Mouse (Mus musculus) right cerebral cortex, postnatal 10 days (tissue): ENCODE data around the gene Siah1b.
A peak's percentile ranks its signal among the peaks of the same experiment; 100 is the strongest.

Experiments
- DNase-seq, 2 experiments: peaks; one replicate each; pipeline ENCODE4 v3.0.0; 2021; ENCODE audit warnings: low spot score in 2 of 2

Gene Siah1b

GRCm38 (mm10) chrX:164076040-164076775 is at the start of gene Siah1b:
TSS of gene Siah1b (minus strand) at chrX:164076493.
- DNase-seq = peak; percentile 95 to 96

DNA sequence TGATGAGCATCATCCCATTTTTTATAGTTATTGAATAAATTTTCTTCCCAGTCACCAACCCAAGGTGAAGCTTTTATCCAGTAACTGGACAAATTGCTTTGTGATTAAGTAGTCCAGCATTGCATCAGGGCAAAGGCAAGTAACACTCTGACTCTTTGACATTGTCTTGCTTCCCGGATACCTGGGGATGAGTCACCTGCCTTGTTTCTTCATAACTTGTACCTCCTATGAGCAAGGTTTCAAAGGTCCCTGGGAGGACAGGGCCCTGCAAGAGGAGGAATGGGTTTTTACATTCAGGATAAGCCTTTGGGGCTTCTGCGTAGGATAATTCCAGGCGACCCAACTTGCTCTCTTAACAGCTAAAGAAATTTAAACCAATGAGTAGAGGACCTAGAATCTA is 47.6 kb upstream of the Siah1b start:
- DNase-seq = no peak

DNA sequence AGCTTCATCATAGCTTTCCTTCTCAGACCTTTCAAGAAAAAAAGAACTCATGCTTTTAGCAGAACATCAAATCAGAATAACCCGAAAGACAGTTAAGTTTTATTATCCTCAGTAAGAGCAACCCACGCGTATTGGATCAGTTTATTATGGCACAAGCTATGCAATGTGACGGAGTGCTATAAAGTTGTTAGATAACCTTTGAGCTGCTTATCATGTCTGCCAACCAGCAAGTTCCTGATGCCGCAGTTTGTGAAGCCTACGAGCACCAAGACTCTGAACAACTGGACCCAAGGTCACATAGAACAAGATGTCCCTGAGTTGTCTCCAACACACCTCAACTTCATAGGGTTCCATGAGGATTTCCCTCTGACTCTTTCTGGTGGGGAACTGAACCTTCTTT is 37.5 kb upstream of the Siah1b start:
- DNase-seq = no peak

DNA sequence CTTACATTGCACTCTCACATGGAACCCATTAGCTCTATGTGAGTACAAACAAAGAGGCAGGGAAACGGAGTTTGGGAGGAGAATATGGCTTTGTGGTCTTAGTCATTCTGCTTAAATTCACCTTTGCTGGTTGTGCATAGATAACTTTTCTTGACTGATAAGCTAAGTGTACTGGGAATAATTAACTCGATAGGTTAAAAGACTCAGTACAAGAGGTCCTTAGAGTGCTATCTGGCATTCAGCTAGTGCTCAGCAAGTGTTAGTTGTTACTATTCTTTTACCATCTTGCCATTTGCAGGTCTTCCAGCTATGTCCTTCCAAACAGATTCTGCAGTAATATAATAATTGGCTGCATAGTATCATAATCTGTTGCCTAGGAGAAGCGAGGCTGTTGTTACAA is 34.9 kb upstream of the Siah1b start:
- no peak for DNase-seq

DNA sequence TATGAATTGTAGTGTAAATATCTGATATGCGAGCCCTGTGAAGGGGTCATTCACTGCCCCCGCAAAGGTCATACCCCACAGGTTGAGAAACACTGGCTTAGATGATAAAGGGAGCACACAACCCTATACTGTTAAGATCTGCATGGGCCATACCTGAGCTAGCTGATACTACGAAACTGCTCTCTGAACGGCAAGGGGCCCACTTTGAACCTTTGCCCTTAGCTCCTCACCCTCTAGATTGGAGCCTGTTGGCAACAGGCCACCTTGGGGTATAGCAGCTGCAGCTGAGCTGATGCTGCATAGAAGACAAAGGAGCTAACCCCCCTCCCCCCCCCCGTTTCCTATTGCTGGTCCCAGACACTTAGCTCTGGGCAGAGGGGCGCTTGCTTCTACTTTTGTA is 26.4 kb upstream of the Siah1b start:
- DNase-seq = no peak

GRCm38 (mm10) chrX:164102198-164102597 is 25.9 kb upstream of the Siah1b start:
- no peak for DNase-seq

DNA sequence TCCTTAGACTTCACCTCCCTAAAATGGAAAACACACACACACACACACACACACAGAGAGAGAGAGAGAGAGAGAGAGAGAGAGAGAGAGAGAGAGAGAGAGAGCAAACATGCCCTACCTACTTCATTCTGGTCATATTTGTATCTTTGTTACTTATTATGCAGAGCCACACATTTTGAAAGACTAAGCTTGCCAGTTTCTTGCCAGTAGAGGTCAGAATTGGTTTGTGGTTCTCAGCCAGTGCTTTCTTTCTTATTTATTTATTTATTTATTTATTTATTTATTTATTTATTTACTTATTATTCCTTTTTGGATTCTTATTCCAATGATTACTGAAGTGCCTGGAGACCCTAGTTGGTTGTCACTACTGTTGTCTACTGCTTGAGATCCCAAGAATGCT is 25.2 kb upstream of the Siah1b start:
- no peak for DNase-seq

DNA sequence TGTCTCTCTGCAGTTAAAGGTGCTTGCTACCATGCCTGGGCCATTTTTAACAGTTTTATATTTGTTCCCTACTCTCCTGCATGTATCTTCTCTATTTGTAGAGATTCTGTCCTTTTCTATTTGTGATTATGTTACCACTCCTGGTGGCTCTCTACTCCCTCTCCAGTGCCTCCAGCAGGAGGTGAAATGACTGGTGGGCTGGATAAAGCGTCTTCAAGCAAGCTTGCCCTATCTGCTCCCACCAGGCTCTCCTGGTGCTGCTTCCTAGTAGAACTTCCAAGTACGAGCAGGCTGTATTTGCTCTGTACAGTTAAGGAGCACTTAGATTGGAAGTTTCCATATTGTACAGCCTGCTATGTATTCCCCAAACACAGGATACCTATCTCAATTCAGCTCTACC is 19.5 kb upstream of the Siah1b start:
- DNase-seq = no peak

- DNase-seq = no peak
These were observed 17.1 kb upstream of the Siah1b start for GRCm38 (mm10) chrX:164093435-164093834.

DNA sequence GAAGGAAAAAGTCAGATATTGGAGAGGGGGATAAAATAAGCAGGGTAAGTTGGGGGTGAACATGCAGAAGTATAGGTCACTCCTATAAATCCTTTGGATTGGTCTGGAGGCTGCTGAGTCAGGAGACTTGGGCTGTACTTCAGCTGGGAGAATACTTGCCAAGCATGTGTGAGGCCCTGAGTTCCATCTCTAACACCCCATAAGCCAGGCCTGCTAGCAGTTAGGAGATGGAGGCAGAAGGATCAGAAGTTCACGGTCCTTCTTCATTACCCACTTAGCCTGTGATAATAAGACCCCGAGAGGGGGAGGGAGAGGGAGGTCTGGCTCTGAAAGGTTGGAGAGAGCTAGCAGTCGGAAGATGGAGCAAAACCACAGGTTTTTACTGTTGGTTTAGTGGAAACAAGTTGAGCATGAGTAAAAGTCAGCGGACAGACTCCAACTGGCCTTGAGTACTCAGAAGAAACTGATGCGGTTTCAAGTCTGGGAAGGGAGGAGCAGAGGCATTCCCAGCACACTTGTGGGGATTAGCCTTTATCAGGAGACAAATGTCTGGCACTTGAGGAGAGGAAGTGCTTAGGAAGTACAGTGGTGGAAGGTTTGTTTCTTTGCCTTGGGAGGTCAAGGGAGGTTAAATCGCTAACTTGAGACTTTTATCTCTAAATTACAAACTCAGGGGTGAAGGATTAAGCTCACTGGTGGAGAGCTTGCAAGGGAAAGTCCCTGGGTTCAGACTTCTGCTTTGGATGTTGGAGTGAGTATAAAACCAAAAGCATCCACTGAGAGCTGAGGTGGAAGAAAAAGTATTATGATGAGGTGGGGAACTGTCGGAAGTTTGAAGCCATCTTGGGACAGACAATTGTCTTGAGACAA is 16.2 kb upstream of the Siah1b start:
- no peak for DNase-seq

DNA sequence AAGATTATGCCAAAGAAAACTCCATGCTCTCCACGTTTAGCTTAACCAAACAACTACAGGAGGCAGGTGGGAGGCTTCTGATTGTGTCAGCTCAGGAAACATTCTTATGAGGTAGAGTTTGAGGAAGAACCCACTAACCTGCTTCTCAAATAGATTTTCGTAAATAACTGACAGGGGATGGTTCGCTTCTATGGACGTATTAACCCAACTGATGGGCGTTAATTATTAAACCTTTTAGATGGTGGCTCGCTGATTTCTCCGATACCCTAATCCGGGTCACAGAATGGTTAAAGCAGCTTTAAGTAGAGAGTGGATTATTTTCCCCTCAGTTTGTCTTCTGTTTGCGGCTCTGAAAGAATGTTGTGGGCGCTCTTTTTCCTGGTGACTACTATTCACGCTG is 13.6 kb upstream of the Siah1b start:
- no peak for DNase-seq

DNA sequence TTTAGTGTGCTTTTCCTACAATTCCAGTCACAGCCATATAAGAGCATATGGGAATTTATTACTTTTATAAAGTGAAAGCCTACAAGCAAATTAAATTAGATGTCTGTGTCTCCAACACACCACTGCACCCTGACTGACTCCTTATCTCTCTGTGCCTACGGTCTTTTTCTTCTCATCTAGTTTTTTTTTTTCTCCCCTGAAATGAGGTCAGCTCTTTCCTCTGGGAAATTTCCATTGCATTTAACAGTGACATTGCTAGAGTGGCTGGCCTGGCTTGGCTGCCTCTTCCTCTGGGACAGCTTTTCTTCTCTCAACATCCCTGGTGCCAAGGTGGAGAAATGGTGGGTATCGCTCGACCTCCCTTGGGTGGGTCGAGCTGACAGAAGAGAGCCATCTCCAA is 12.3 kb upstream of the Siah1b start, which contains the start of gene Cltrn:
TSS of gene Cltrn (plus strand) at position 249 of the 400 bp plus-strand sequence.
- DNase-seq = no peak

DNA sequence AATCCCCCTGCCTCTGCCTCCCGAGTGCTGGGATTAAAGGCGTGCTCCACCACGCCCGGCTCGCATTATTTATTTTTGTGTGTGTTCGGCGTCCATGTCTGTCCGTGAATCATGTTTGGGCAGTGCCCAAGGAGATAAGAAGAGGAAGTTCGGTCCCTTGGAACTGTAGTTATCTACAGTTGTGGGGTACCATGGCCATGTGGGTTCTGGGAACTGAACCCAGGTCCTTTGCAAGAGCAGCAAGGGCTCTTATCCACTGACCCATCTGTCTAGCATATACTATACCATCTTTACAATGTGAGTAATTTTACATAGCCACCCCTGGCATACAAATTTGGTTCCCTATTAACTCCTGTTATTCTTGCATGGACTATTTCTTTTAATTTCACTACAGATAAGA is 5.7 kb upstream of the Siah1b start:
- DNase-seq = no peak

- no peak for DNase-seq
These were observed 7.3 kb downstream of the Siah1b start for GRCm38 (mm10) chrX:164068968-164069367.

DNA sequence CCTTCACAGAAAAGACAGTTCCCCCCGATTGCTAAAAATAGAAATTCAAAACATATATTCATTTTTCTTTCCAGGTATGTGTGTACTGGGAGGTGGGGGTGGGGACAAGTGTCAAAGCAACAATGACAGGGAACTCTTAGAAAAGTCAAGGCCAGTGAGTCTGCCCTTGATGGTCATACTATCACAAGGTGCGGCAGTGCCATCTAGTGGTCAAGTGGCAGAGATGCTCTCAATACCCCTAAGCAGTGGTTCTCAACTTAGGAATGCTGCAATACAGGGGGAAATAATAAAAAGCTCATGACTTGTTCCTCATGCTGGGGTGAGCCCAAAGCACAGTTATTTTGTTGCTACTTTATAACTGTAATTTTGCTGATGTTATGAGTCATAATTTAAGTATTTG is 10.1 kb downstream of the Siah1b start:
- peak; percentile 49 to 77 for DNase-seq

GRCm38 (mm10) chrX:164059070-164059469 is 17.2 kb downstream of the Siah1b start:
- no peak for DNase-seq

DNA sequence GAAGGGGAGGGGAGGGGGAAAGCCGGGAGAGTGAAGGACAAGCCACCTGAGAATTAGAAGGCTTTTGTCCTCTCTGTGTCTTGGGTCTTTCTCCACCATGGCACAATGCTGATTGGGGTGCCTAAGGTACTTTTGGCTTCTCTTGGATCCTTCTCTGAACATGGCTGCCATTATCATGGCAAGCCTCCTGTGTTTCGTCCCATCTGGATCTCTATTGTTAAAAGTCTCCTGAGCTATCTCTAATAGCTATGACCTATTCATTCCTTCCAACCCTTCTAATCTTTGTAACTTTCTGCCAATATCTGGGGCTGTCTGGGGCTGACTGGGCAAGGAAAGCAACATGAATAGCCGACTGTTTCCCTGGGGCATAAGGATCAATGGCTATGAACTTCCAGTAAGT is 17.8 kb downstream of the Siah1b start:
- no peak for DNase-seq

- DNase-seq = no peak
These were observed 20.6 kb downstream of the Siah1b start for GRCm38 (mm10) chrX:164055726-164056125.

DNA sequence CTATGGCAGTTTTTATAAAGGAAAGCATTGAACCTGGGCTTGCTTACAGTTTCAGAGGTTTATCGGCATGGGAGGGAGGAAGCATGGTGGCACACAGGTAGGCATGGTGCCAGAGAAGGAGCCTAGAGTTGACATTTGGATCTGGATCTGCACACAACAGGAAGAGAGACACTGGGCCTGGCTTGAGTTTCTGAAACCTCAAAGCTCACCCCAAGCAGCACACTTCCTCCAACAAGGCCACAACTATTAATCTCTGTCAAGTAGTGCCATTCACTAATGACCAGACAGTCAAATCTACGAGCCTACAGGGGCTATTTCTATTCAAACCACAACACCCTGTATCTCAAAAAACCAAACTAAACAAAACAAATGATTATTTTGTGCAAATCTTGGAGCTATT is 29.6 kb downstream of the Siah1b start:
- no peak for DNase-seq

GRCm38 (mm10) chrX:164042069-164042468 is 34.2 kb downstream of the Siah1b start:
- DNase-seq = peak; percentile 45 to 65

GRCm38 (mm10) chrX:164038882-164039281 is 37.4 kb downstream of the Siah1b start:
- peak; percentile 20 to 24 for DNase-seq

DNA sequence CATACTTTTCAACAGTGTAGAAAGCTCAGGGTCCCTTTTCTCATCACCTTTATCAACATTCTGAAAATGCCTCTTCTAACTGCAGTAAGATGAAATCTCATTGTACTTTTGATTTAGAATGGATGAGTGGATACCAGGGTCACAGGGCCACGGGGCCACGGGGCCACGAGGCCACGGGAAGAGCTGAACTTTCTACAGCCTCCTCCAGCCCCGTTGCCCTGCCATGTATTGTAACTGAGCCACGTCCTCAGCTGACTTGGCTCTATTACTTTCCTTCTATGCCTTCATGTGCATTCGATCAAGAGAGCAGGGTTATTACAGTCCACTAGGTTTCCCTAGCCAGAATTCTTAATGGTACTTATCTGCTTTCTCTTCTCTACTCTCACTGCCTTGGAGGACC is 40.4 kb downstream of the Siah1b start:
- no peak for DNase-seq

DNA sequence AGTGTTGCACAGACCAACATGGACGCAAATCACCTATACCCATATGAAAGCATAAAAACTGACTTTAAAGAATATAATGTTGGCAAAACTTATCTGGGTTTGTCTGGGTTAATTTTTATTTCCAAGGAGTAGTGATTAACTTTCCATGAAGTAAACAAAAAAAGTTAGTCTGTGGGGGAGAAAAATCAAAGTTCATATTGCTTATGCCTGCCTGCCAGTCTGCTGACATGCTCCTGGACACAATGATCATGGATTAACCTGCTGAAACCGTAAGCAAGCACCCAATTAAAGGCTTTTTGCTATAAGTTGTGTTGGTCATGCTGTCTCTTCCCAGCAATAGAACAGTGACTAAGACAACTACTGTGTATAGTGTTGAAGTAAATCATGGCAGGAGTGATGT is 40.9 kb downstream of the Siah1b start:
- no peak for DNase-seq
